Mouse (Mus musculus): Measurements from ENCODE around the gene Pim2. TPM values are rescaled to one million over a fixed set of nuclear protein-coding genes. Genes with fewer than 3 reads are reported as not detected.
"Not testable (repeated sequence)": the region's sequence is repeated elsewhere in the genome, so short reads cannot be mapped to it uniquely, and the experiment has no call there.

The Pim2 gene
- total and polyA plus RNA-seq, 2 experiments from 2014 or later, result 18.3 to 20.8 TPM

- no peak for TF ChIP-seq CTCF (IDR thresholded peaks at IDR 0.05; ENCODE audit: low read depth)
- no peaks in the 10 kb centered on the region for H3K27me3 ChIP-seq (ENCODE audit: insufficient read depth, low read length)
- H3K9ac ChIP-seq (replicated peaks; ENCODE audit: low read length), result peak within 1 kb of the TSS; percentile 45
- DNase-seq (ENCODE audit: low spot score), result peak; percentile 94
- no peaks in the 10 kb centered on the region for H3K9me3 ChIP-seq (ENCODE audit: low read length)
- peak within 1 kb of the TSS; percentile 61 for H3K4me2 ChIP-seq (ENCODE audit: low read depth, low read length)
- peaks cover 3% of the 10 kb centered on the region; the same call in 1 of the 2 replicates for H3K36me3 ChIP-seq (ENCODE audit: insufficient read depth, low read length)
- 25% methylated on average over 62 of the region's 62 CpGs for WGBS
- H3K4me1 ChIP-seq (ENCODE audit: insufficient read depth, low read length), result no peaks in the 10 kb centered on the region
- H3K4me3 ChIP-seq (ENCODE audit: low read length), result peak within 1 kb of the TSS; percentile 54
- H3K27ac ChIP-seq, result peak within 1 kb of the TSS; percentile 90
- ATAC-seq, result peak; percentile 98
Observed at GRCm38 (mm10) chrX:7898880-7899874, 21.1 kb downstream of the Pim2 start, which contains the start of the genes Pqbp1 and Timm17b. Gene Pqbp1, minus strand, starts transcription at chrX:7899269. Gene Timm17b, plus strand, starts transcription at chrX:7899357.

GRCm38 (mm10) chrX:7904441-7904840 lies 26.4 kb downstream of the Pim2 start:
- H3K4me3 ChIP-seq (ENCODE audit: low read length), result no peak overlapping the region
- WGBS, result 89% methylated on average over 5 of the region's 5 CpGs

GRCm38 (mm10) chrX:7907735-7908134 lies 29.7 kb downstream of the Pim2 start, which contains the start of gene Gm10491:
Gene Gm10491, minus strand, starts transcription at chrX:7907835.
- Histone ChIP-seq H3K27me3 (ENCODE audit: insufficient read depth, low read length) (no peaks in the 10 kb centered on the region), H3K4me2 (ENCODE audit: low read depth, low read length) (no peak within 1 kb of the TSS), H3K4me3 (ENCODE audit: low read length) (no peak within 1 kb of the TSS), H3K27ac (no peak within 1 kb of the TSS), H3K4me1 (ENCODE audit: insufficient read depth, low read length) (no peaks in the 10 kb centered on the region), H3K36me3 (ENCODE audit: insufficient read depth, low read length) (no peaks in the 10 kb centered on the region), H3K9me3 (ENCODE audit: low read length) (no peaks in the 10 kb centered on the region), H3K9ac (replicated peaks; ENCODE audit: low read length) (no peak within 1 kb of the TSS)
- WGBS, result 85% methylated on average over 5 of the region's 5 CpGs
- no peak for DNase-seq (ENCODE audit: low spot score)
- no peak for ATAC-seq
- TF ChIP-seq CTCF (IDR thresholded peaks at IDR 0.05; ENCODE audit: low read depth), result no peak

More at GRCm38 (mm10) chrX:7904441-7904840, 26.4 kb downstream of the Pim2 start:
- no peak for TF ChIP-seq CTCF (IDR thresholded peaks at IDR 0.05; ENCODE audit: low read depth)
- DNase-seq (ENCODE audit: low spot score), result no peak
- H3K36me3 ChIP-seq (ENCODE audit: insufficient read depth, low read length), result no peaks in the 10 kb centered on the region
- H3K9ac ChIP-seq (replicated peaks; ENCODE audit: low read length), result no peak overlapping the region
- no peaks in the 10 kb centered on the region for H3K27me3 ChIP-seq (ENCODE audit: insufficient read depth, low read length)
- no peaks in the 10 kb centered on the region for H3K9me3 ChIP-seq (ENCODE audit: low read length)
- no peak for ATAC-seq
- H3K4me1 ChIP-seq (ENCODE audit: insufficient read depth, low read length), result no peaks in the 10 kb centered on the region
- H3K4me2 ChIP-seq (ENCODE audit: low read depth, low read length), result no peak overlapping the region
- H3K27ac ChIP-seq, result no peak overlapping the region

- not testable (repeated sequence) for H3K4me2 ChIP-seq (ENCODE audit: low read depth, low read length); H3K9me3 ChIP-seq (ENCODE audit: low read length); H3K27me3 ChIP-seq (ENCODE audit: insufficient read depth, low read length); H3K36me3 ChIP-seq (ENCODE audit: insufficient read depth, low read length); H3K27ac ChIP-seq; H3K9ac ChIP-seq (replicated peaks; ENCODE audit: low read length); ATAC-seq; DNase-seq (ENCODE audit: low spot score); H3K4me1 ChIP-seq (ENCODE audit: insufficient read depth, low read length); H3K4me3 ChIP-seq (ENCODE audit: low read length)
- 90% methylated on average over 4 of the region's 4 CpGs for WGBS
Observed at GRCm38 (mm10) chrX:7909242-7909641, 31.2 kb downstream of the Pim2 start, which contains the start of gene Gm10490. Gene Gm10490, plus strand, starts transcription at chrX:7909542.

GRCm38 (mm10) chrX:7910473-7910872 lies 32.4 kb downstream of the Pim2 start:
- H3K4me1 ChIP-seq (ENCODE audit: insufficient read depth, low read length), result no peaks in the 10 kb centered on the region
- H3K36me3 ChIP-seq (ENCODE audit: insufficient read depth, low read length), result no peaks in the 10 kb centered on the region
- WGBS, result 54% methylated on average over 6 of the region's 6 CpGs
- no peaks in the 10 kb centered on the region for H3K9me3 ChIP-seq (ENCODE audit: low read length)
- no peak overlapping the region for H3K4me3 ChIP-seq (ENCODE audit: low read length)
- no peak overlapping the region for H3K4me2 ChIP-seq (ENCODE audit: low read depth, low read length)
- DNase-seq (ENCODE audit: low spot score) (peak; percentile 32), ATAC-seq (no peak)
- H3K9ac ChIP-seq (replicated peaks; ENCODE audit: low read length), result no peak overlapping the region
- no peaks in the 10 kb centered on the region for H3K27me3 ChIP-seq (ENCODE audit: insufficient read depth, low read length)
- TF ChIP-seq CTCF (IDR thresholded peaks at IDR 0.05; ENCODE audit: low read depth), result no peak
- H3K27ac ChIP-seq, result no peak overlapping the region

GRCm38 (mm10) chrX:7915669-7916068 lies 37.6 kb downstream of the Pim2 start:
- not testable (repeated sequence) for H3K4me3 ChIP-seq (ENCODE audit: low read length); H3K4me1 ChIP-seq (ENCODE audit: insufficient read depth, low read length); H3K36me3 ChIP-seq (ENCODE audit: insufficient read depth, low read length); H3K9me3 ChIP-seq (ENCODE audit: low read length); H3K9ac ChIP-seq (replicated peaks; ENCODE audit: low read length); H3K27me3 ChIP-seq (ENCODE audit: insufficient read depth, low read length); H3K27ac ChIP-seq; ATAC-seq; H3K4me2 ChIP-seq (ENCODE audit: low read depth, low read length)
- peak; percentile 38; the same call in 1 of the 2 replicates for TF ChIP-seq CTCF (IDR thresholded peaks at IDR 0.05; ENCODE audit: low read depth)
- peak; percentile 20 for DNase-seq (ENCODE audit: low spot score)
- 26% methylated on average over 3 of the region's 3 CpGs for WGBS

Data from hindbrain, postnatal 0 days (tissue).